Mouse (Mus musculus): ENCODE results near the gene Cir1.

DNA sequence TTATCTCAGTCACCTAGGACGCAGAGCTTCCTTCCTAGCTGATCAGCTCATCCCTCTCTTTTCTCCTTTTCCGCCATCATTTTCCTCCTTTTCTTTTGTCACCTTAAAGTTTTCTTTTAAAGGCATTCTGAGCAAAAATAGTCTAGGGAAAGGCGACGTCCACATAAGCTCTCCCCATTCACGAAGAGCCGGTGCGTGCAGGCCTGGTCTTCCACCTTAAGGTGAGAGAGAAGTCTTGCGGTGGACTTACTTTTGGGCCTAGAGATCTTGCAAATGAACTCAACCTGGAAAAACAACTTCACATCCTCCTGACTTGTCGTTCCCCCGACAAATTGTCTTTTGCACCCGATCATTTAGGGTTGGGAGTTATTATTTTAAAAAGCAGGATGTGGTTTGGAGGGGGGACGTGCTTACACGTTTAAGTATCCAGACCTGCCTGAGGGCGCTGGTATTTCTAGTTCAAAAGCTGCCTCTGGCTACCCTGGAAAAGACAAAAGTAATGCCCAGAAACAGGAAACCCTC, 42.4 kb downstream of the Cir1 start:
- TF ChIP-seq CTCF (IDR thresholded peaks at IDR 0.05; ENCODE audit: low read depth) (no peak), EP300 (optimal IDR thresholded peaks at IDR 0.05) (no peak)
